Mouse (Mus musculus) CD4-positive naive resting alpha-beta T cell, adult 76 days (primary cell): Measurements from ENCODE around the gene Ibtk. TPM values are rescaled to one million over a fixed set of nuclear protein-coding genes. Genes with fewer than 3 reads are reported as not detected.

Experiments
- total RNA-seq: library from RNA; stranded (reverse); gene quantifications from one replicate; pipeline ENCODE4 v1.2.4, GENCODE M21; 2023

The Ibtk gene
- total RNA-seq, result 45.0 TPM

GRCm38 (mm10) chr9:85749142-85749921, at the start of gene Ibtk:
Gene Ibtk (minus strand): TSS chr9:85749334.

Other genes with a start within 250 kb of the Ibtk start
- gene Tpbg, start 93.0 kb upstream of the Ibtk start, total RNA-seq, result not detected